ENCODE assay signal across 16 mouse cellular contexts in genomic region chr2:139380285-139380684, GRCm38 (mm10).
"Had no signal": no experiment of that assay in that cellular context is flagged by ENCODE, and none has a peak within 500 bp of the region (broad histone marks: within the 10 kb centered on the region; RNA-seq: fewer than 3 reads in every experiment).

No protein-coding gene starts in this region.

- H3K4me3 ChIP-seq: lung, embryonic 15.5 days; megakaryocyte, embryonic 14.5 days; midbrain, embryonic 13.5 days; midbrain, embryonic 15.5 days; neural tube, embryonic 12.5 days; stomach, embryonic 15.5 days had no signal

- H3K9ac ChIP-seq: lung, embryonic 15.5 days; midbrain, embryonic 13.5 days; midbrain, embryonic 15.5 days; neural tube, embryonic 12.5 days; stomach, embryonic 15.5 days had no signal

- H3K4me2 ChIP-seq: lung, embryonic 15.5 days; midbrain, embryonic 11.5 days; midbrain, embryonic 13.5 days; midbrain, embryonic 15.5 days; neural tube, embryonic 12.5 days; stomach, embryonic 15.5 days had no signal

- H3K36me3 ChIP-seq: lung, embryonic 15.5 days; midbrain, embryonic 13.5 days; midbrain, embryonic 15.5 days; neural tube, embryonic 12.5 days; stomach, embryonic 15.5 days had no signal

- H3K4me1 ChIP-seq: lung, embryonic 15.5 days; megakaryocyte, embryonic 14.5 days; midbrain, embryonic 13.5 days; midbrain, embryonic 15.5 days; neural tube, embryonic 12.5 days; stomach, embryonic 15.5 days had no signal

- H3K27me3 ChIP-seq: lung, embryonic 15.5 days; megakaryocyte, embryonic 14.5 days; midbrain, embryonic 13.5 days; midbrain, embryonic 15.5 days; neural tube, embryonic 12.5 days; stomach, embryonic 15.5 days had no signal

- H3K27ac ChIP-seq: lung, embryonic 15.5 days; macrophage; midbrain, embryonic 13.5 days; midbrain, embryonic 15.5 days; neural tube, embryonic 12.5 days; stomach, embryonic 15.5 days; stomach, postnatal 0 days had no signal

- H3K9me3 ChIP-seq: lung, embryonic 15.5 days; megakaryocyte, embryonic 14.5 days; midbrain, embryonic 13.5 days; midbrain, embryonic 15.5 days; neural tube, embryonic 12.5 days; stomach, embryonic 15.5 days had no signal

- ATAC-seq: lung, postnatal 0 days had no signal

- DNase-seq: lung, postnatal 14 days; lung, postnatal 36 days; right cerebral cortex, postnatal 14 days; thymus, adult 2 months; thymus, postnatal 25 days; thymus, postnatal 4 days had no signal
